Mouse (Mus musculus): ENCODE results near the gene Mylpf. TPM values are rescaled to one million over a fixed set of nuclear protein-coding genes. Genes with fewer than 3 reads are reported as not detected.
A peak's percentile ranks its signal among the peaks of the same experiment; 100 is the strongest.

Mylpf gene
- polyA plus RNA-seq, 1 experiment from 2014 or later = 2.2 TPM

DNA sequence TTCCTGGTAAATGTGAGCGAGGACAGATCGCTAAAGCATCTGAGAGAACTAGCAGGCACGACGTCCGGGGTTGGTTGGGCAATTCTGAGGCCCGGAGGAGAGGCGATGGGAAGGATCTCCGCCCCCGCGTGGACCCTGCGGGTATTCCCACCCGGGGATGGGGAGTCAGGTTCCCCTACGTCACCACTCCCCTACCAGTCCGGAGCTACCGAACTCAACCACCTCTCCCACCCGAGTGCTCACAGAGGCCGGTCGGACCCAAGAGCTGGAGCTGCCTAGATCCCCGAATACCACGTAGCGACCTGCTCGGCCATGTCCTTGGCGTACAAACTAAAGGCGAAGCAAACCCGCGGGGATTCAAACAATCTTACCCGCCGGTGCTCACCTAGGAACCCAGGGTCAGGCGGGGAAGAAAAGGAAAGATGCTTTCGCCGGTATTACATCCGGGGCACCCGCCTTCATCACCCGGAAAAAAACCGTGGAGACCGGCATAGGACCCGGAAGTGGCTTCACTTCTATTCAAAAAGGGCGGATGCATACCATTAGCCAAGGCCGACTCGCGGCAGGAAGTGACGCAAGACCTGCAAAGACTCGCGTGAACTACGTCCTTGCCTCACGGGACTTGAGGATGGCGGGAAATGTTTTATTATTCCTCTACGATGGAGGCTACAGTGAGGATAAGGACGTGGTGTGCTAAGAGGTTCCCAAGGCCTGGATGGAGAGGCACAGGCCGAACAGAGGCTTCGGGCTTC is 13.0 kb upstream of the Mylpf start, which contains the start of gene Cd2bp2:
Gene Cd2bp2 (minus strand): TSS at position 507 of the 752 bp plus-strand sequence.
- peaks cover 80% of the 10 kb centered on the region for H3K36me3 ChIP-seq (replicated peaks; ENCODE audit: control insufficient read depth, insufficient read depth)
- peak; percentile 99 for DNase-seq (ENCODE audit: low spot score)
- under 1% methylated on average over 51 of the region's 51 CpGs for WGBS

DNA sequence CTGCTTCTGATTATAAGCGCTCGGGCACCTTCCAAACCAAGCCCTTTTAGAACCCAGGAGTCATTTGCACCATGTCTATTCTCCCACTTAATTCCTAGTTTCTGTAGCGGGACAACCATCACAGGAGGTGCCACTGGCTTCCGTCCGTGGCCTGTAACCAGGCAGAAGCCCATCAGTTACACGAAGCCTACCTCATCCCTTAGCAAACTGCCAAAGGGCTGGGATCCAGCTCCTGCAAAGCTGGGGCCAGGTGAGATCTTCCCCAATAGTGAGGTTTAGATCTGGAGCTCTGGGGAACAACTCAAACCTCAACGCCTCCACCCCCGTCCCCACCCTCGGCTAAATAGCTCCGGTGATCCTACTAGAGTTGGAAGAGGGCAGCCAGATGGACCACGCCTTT is 12.2 kb upstream of the Mylpf start:
- no peak for DNase-seq (ENCODE audit: low spot score)
- Histone ChIP-seq H3K36me3 (replicated peaks; ENCODE audit: control insufficient read depth, insufficient read depth) (peaks cover 80% of the 10 kb centered on the region), H3K9ac (peak overlapping the region; percentile 67)

More for the DNA sequence above, 13.0 kb upstream of the Mylpf start, which contains the start of gene Cd2bp2:
- Histone ChIP-seq H3K4me2 (replicated peaks) (peak within 1 kb of the TSS; percentile 84), H3K4me1 (replicated peaks; ENCODE audit: control insufficient read depth, insufficient read depth, low read length) (peaks cover 17% of the 10 kb centered on the region), H3K4me3 (replicated peaks; ENCODE audit: low read length) (peak within 1 kb of the TSS; percentile 67), H3K27me3 (ENCODE audit: control insufficient read depth, insufficient read depth, low read length) (no peaks in the 10 kb centered on the region), H3K9me3 (ENCODE audit: control insufficient read depth, low read length) (no peaks in the 10 kb centered on the region), H3K27ac (peak within 1 kb of the TSS; percentile 83), H3K9ac (peak within 1 kb of the TSS; percentile 74)
- peak; percentile 97 for ATAC-seq (ENCODE audit: low FRiP score)

DNA sequence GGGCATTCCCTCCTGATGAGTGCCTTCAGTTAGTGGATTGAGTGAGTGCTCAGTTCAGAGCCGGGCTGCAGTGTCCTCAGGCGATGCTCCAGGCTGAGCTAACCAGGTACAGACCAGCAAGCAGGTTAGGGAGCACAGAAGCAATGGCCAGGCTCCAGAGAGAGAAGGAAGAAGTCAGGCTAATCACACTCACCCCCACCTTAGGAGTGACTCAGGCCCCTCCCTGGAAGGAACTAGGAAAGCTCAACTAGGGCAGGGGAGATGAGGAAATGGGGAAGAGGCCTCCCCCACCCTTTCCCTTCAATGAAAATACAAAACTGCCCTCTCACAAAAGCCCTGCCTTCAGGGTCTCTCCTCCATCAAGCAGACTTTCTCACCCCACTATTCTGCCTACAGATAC is 2.1 kb upstream of the Mylpf start:
- WGBS = 60% methylated on average over 2 of the region's 2 CpGs
- H3K36me3 ChIP-seq (replicated peaks; ENCODE audit: control insufficient read depth, insufficient read depth) = peaks cover 28% of the 10 kb centered on the region

More for the DNA sequence above, 12.2 kb upstream of the Mylpf start:
- 60% methylated on average over 11 of the region's 11 CpGs for WGBS
- H3K4me3 ChIP-seq (replicated peaks; ENCODE audit: low read length) = peak overlapping the region; percentile 67
- peaks cover 17% of the 10 kb centered on the region for H3K4me1 ChIP-seq (replicated peaks; ENCODE audit: control insufficient read depth, insufficient read depth, low read length)
- no peaks in the 10 kb centered on the region for H3K27me3 ChIP-seq (ENCODE audit: control insufficient read depth, insufficient read depth, low read length)
- H3K4me2 ChIP-seq (replicated peaks) = peak overlapping the region; percentile 71
- H3K27ac ChIP-seq = peak overlapping the region; percentile 81
- H3K9me3 ChIP-seq (ENCODE audit: control insufficient read depth, low read length) = no peaks in the 10 kb centered on the region
- ATAC-seq (ENCODE audit: low FRiP score) = no peak

DNA sequence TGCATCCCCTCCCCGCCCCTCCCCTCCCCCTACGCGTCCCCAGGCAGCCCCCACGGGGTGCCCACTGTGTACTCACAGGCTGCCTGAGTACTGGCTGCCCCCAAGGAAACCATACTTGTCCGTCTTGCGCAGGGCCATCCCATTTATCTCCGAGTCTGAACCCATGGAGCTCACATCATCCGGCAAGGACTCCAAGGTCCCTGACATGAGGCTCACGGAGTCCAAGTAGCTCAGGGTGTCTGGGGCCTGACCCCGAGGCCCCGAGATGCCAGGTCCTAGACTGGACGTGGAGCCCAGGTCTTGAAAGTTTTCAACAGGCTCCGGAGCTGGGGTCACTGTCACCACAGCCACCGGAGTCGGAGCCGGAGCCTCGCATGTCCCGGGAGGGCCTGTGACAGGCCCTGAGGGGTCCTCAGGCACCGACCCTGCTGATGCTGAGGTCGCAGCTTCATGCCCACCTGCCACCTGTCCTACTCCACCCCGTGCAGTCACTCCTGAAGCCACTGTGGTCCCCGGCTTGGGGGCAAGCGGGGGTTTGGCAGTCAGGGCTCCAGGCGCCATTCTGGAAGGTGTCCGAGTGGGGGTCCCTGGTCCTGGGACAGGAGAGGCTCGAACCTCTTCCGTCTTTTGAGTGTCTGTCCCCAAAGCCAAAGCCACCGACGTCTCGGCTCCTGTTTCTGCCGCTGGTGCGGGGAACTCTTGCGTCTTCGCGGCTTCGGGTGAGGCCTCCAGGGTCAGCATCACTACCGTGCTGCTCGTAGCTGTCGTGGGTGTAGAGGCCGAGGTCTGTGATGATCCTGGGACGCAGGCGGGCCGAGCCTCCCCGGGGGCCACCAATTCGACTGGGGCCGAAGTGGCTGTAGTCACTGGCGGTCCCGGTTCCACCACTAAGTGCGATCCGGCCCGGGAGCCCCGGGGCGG is 1.1 kb upstream of the Mylpf start:
- 1% methylated on average over 51 of the region's 53 CpGs for WGBS
- H3K4me3 ChIP-seq (replicated peaks; ENCODE audit: low read length) = peak overlapping the region; percentile 97
- peak overlapping the region; percentile 100 for H3K4me2 ChIP-seq (replicated peaks)
- peak overlapping the region; percentile 92 for H3K9ac ChIP-seq
- no peak for DNase-seq (ENCODE audit: low spot score)
- peaks cover 26% of the 10 kb centered on the region for H3K4me1 ChIP-seq (replicated peaks; ENCODE audit: control insufficient read depth, insufficient read depth, low read length)
- no peaks in the 10 kb centered on the region for H3K9me3 ChIP-seq (ENCODE audit: control insufficient read depth, low read length)
- peaks cover 18% of the 10 kb centered on the region for H3K36me3 ChIP-seq (replicated peaks; ENCODE audit: control insufficient read depth, insufficient read depth)
- ATAC-seq (ENCODE audit: low FRiP score) = no peak
- H3K27ac ChIP-seq = peak overlapping the region; percentile 84
- H3K27me3 ChIP-seq (ENCODE audit: control insufficient read depth, insufficient read depth, low read length) = no peaks in the 10 kb centered on the region

More for the DNA sequence above, 2.1 kb upstream of the Mylpf start:
- Histone ChIP-seq H3K4me1 (replicated peaks; ENCODE audit: control insufficient read depth, insufficient read depth, low read length) (peaks cover 26% of the 10 kb centered on the region), H3K4me2 (replicated peaks) (peak overlapping the region; percentile 100), H3K27me3 (ENCODE audit: control insufficient read depth, insufficient read depth, low read length) (no peaks in the 10 kb centered on the region), H3K9ac (peak overlapping the region; percentile 92), H3K4me3 (replicated peaks; ENCODE audit: low read length) (peak overlapping the region; percentile 97), H3K27ac (no peak overlapping the region), H3K9me3 (ENCODE audit: control insufficient read depth, low read length) (no peaks in the 10 kb centered on the region)
- no peak for ATAC-seq (ENCODE audit: low FRiP score)
- no peak for DNase-seq (ENCODE audit: low spot score)

DNA sequence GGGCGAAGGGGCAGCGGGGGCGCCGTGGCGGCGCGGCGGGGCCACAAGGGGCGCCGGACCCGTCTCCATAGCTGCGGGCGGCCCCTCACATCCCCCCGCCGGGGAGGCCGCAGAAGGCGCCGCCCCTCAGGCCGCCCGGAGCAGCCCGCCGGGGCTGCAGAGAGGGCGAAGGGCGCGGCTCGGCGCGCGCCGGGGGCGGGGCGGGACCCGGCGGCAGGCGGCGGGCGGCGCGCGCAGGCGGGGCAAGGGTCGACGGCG is 466 bp upstream of the Mylpf start, which contains the start of gene Tbc1d10b:
Gene Tbc1d10b (minus strand): TSS at position 174 of the 258 bp plus-strand sequence.
- ATAC-seq (ENCODE audit: low FRiP score) (peak; percentile 4; the same call in 1 of the 2 replicates), DNase-seq (ENCODE audit: low spot score) (no peak)
- Histone ChIP-seq H3K27ac (peak within 1 kb of the TSS; percentile 84), H3K4me1 (replicated peaks; ENCODE audit: control insufficient read depth, insufficient read depth, low read length) (peaks cover 26% of the 10 kb centered on the region), H3K9ac (peak within 1 kb of the TSS; percentile 92), H3K9me3 (ENCODE audit: control insufficient read depth, low read length) (no peaks in the 10 kb centered on the region), H3K27me3 (ENCODE audit: control insufficient read depth, insufficient read depth, low read length) (no peaks in the 10 kb centered on the region), H3K4me3 (replicated peaks; ENCODE audit: low read length) (peak within 1 kb of the TSS; percentile 97), H3K36me3 (replicated peaks; ENCODE audit: control insufficient read depth, insufficient read depth) (peaks cover 12% of the 10 kb centered on the region), H3K4me2 (replicated peaks) (peak within 1 kb of the TSS; percentile 100)
- whole genome bisulfite sequencing = 0% methylated on average over 37 of the region's 44 CpGs

DNA sequence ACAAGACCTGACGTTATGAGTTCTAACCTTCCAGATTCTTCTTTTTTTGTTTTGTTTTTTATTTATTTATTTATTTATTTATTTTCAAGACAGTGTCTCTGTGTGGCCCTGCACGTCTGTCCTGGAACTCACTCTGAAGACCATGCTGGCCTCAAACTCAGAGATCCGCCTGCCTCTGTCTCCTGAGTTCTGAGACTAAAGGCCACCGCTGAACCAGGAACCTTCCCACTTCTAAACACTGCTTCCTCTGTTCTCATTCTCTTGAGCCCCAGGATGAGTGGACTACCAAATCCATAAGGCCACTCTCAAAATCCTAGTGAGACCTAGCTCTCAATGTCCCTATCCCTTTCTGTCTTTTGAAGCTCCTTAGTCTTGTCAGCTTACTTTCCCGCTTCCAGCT is 1.2 kb downstream of the Mylpf start:
- H3K36me3 ChIP-seq (replicated peaks; ENCODE audit: control insufficient read depth, insufficient read depth) = no peaks in the 10 kb centered on the region
- DNase-seq (ENCODE audit: low spot score) (no peak), ATAC-seq (ENCODE audit: low FRiP score) (no peak)
- H3K4me2 ChIP-seq (replicated peaks) = peak overlapping the region; percentile 62
- H3K27ac ChIP-seq = peak overlapping the region; percentile 80
- peak overlapping the region; percentile 97; the same call in 1 of the 2 replicates for H3K4me3 ChIP-seq (replicated peaks; ENCODE audit: low read length)
- no peak overlapping the region; the same call in 1 of the 2 replicates for H3K9ac ChIP-seq
- peaks cover 22% of the 10 kb centered on the region for H3K4me1 ChIP-seq (replicated peaks; ENCODE audit: control insufficient read depth, insufficient read depth, low read length)
- H3K27me3 ChIP-seq (ENCODE audit: control insufficient read depth, insufficient read depth, low read length) = peaks cover 9% of the 10 kb centered on the region; the same call in 1 of the 2 replicates
- H3K9me3 ChIP-seq (ENCODE audit: control insufficient read depth, low read length) = no peaks in the 10 kb centered on the region
- 78% methylated on average over 5 of the region's 5 CpGs for WGBS

DNA sequence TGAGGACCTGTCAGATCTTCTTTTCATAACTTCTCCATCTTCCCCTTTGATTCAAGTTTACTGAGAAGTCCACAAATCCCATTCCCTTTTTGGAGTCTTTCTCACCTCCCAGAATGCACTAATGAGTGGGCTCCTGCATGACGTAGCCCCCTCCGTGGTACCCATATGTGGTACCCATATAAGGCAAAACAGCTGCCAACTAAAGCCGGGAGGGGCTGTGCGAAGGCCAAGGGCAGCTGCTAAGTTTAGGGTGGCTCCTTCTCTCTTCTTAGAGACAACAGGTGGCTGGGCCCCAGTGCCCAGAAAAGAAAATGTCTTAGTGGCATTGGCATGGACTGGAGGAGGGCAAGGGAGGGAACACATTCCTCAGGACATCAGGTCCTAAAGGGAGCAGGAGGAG is 1.6 kb downstream of the Mylpf start:
- no peak for ATAC-seq (ENCODE audit: low FRiP score)
- Histone ChIP-seq H3K27ac (no peak overlapping the region), H3K4me1 (replicated peaks; ENCODE audit: control insufficient read depth, insufficient read depth, low read length) (peaks cover 22% of the 10 kb centered on the region), H3K27me3 (ENCODE audit: control insufficient read depth, insufficient read depth, low read length) (peaks cover 9% of the 10 kb centered on the region; the same call in 1 of the 2 replicates), H3K4me2 (replicated peaks) (no peak overlapping the region), H3K9me3 (ENCODE audit: control insufficient read depth, low read length) (no peaks in the 10 kb centered on the region), H3K9ac (no peak overlapping the region), H3K36me3 (replicated peaks; ENCODE audit: control insufficient read depth, insufficient read depth) (no peaks in the 10 kb centered on the region), H3K4me3 (replicated peaks; ENCODE audit: low read length) (no peak overlapping the region)
- DNase-seq (ENCODE audit: low spot score) = no peak
- 90% methylated on average over 4 of the region's 4 CpGs for WGBS

DNA sequence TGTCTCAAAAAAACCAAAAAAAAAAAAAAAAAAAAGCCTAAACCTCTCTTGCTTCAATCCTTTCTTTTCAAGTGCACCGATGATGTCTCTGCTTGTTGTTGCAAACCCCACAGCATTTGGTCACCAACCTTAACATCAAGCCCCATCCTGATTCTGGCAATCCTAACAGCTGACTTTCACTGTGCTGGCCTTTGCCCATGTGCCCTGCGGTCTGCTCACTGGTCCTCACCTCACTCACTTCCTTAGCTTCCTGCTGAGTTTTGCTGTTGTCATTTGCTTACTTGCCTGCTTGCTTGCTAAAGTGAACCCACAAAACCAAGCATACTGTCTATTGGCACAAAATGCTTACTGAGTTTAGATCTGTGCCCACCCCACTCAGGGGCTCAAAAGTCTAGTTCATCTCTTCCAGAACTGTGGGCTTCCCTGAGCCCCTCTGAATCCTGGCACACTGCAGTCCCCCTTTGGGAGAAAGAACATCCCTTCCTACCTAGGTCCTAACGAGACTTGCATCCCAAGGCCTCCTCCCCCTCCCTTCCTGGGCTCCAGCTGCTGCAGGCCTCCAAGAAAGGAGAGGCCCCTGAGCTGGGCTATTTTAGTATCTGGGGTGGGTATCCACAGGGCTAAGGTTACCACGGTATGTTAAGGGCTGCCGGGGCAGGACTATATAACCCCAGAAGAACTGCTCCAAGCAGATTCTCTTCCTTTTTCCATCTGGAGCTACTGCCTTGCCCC is 2.5 kb downstream of the Mylpf start:
- no peak overlapping the region for H3K4me2 ChIP-seq (replicated peaks)
- H3K4me1 ChIP-seq (replicated peaks; ENCODE audit: control insufficient read depth, insufficient read depth, low read length) = peaks cover 18% of the 10 kb centered on the region
- H3K27me3 ChIP-seq (ENCODE audit: control insufficient read depth, insufficient read depth, low read length) = peaks cover 9% of the 10 kb centered on the region; the same call in 1 of the 2 replicates
- 70% methylated on average over 5 of the region's 5 CpGs for WGBS
- no peak overlapping the region for H3K27ac ChIP-seq
- no peaks in the 10 kb centered on the region for H3K36me3 ChIP-seq (replicated peaks; ENCODE audit: control insufficient read depth, insufficient read depth)
- H3K4me3 ChIP-seq (replicated peaks; ENCODE audit: low read length) = no peak overlapping the region
- H3K9ac ChIP-seq = no peak overlapping the region
- H3K9me3 ChIP-seq (ENCODE audit: control insufficient read depth, low read length) = no peaks in the 10 kb centered on the region
- ATAC-seq (ENCODE audit: low FRiP score) (no peak), DNase-seq (ENCODE audit: low spot score) (no peak)
